Mouse (Mus musculus): Measurements from ENCODE around the gene Pmm2.

The Pmm2 gene

GRCm38 (mm10) chr16:8637217-8638051 lies at the start of gene Pmm2, which contains the start of gene Tmem186:
Pmm2 (plus strand) TSS chr16:8637674.
Tmem186 (minus strand) TSS chr16:8637712.
- peak; percentile 89 for DNase-seq (ENCODE audit: low spot score)

- DNase-seq (ENCODE audit: low spot score), result no peak
These were observed 42.1 kb upstream of the Pmm2 start for GRCm38 (mm10) chr16:8595411-8595810.

GRCm38 (mm10) chr16:8596336-8596735 lies 41.1 kb upstream of the Pmm2 start:
- DNase-seq (ENCODE audit: low spot score), result no peak

GRCm38 (mm10) chr16:8597516-8597915 lies 40.0 kb upstream of the Pmm2 start:
- no peak for DNase-seq (ENCODE audit: low spot score)

- DNase-seq (ENCODE audit: low spot score), result no peak
These were observed 33.7 kb upstream of the Pmm2 start for GRCm38 (mm10) chr16:8603789-8604188.

- DNase-seq (ENCODE audit: low spot score), result no peak
These were observed 27.1 kb upstream of the Pmm2 start for GRCm38 (mm10) chr16:8610397-8610796.

- DNase-seq (ENCODE audit: low spot score), result no peak
These were observed 25.1 kb upstream of the Pmm2 start for GRCm38 (mm10) chr16:8612214-8613005.

- no peak for DNase-seq (ENCODE audit: low spot score)
These were observed 24.4 kb upstream of the Pmm2 start for GRCm38 (mm10) chr16:8613039-8613438.

- DNase-seq (ENCODE audit: low spot score), result no peak
These were observed 24.0 kb upstream of the Pmm2 start for GRCm38 (mm10) chr16:8613447-8613846.

GRCm38 (mm10) chr16:8619659-8620314 lies 17.7 kb upstream of the Pmm2 start:
- no peak for DNase-seq (ENCODE audit: low spot score)

- DNase-seq (ENCODE audit: low spot score), result no peak
These were observed 17.0 kb upstream of the Pmm2 start for GRCm38 (mm10) chr16:8620315-8621115.

GRCm38 (mm10) chr16:8630419-8630818 lies 7.1 kb upstream of the Pmm2 start:
- DNase-seq (ENCODE audit: low spot score), result no peak

- no peak for DNase-seq (ENCODE audit: low spot score)
These were observed 6.0 kb upstream of the Pmm2 start for GRCm38 (mm10) chr16:8631428-8631827.

GRCm38 (mm10) chr16:8636867-8637216 lies 632 bp upstream of the Pmm2 start:
- no peak for DNase-seq (ENCODE audit: low spot score)

- no peak for DNase-seq (ENCODE audit: low spot score)
These were observed 657 bp downstream of the Pmm2 start for GRCm38 (mm10) chr16:8638131-8638530.

- no peak for DNase-seq (ENCODE audit: low spot score)
These were observed 2.2 kb downstream of the Pmm2 start for GRCm38 (mm10) chr16:8639466-8640191.

GRCm38 (mm10) chr16:8643855-8644254 lies 6.4 kb downstream of the Pmm2 start:
- peak; percentile 66 for DNase-seq (ENCODE audit: low spot score)

- no peak for DNase-seq (ENCODE audit: low spot score)
These were observed 8.1 kb downstream of the Pmm2 start for GRCm38 (mm10) chr16:8645546-8645945.

GRCm38 (mm10) chr16:8650007-8650406 lies 12.5 kb downstream of the Pmm2 start:
- no peak for DNase-seq (ENCODE audit: low spot score)

GRCm38 (mm10) chr16:8655108-8655507 lies 17.6 kb downstream of the Pmm2 start:
- DNase-seq (ENCODE audit: low spot score), result no peak

- DNase-seq (ENCODE audit: low spot score), result no peak
These were observed 18.1 kb downstream of the Pmm2 start for GRCm38 (mm10) chr16:8655599-8655998.
